Mouse (Mus musculus) mature B cell (primary cell): ENCODE results near the gene Dip2b.

ENCODE experiments used
- in situ Hi-C: fragments of 300-500 bp; cut with MboI; formaldehyde crosslinking; loops from 2 replicates; pipeline ENCODE4 v1.14.3; 2019

The Dip2b gene

DNA sequence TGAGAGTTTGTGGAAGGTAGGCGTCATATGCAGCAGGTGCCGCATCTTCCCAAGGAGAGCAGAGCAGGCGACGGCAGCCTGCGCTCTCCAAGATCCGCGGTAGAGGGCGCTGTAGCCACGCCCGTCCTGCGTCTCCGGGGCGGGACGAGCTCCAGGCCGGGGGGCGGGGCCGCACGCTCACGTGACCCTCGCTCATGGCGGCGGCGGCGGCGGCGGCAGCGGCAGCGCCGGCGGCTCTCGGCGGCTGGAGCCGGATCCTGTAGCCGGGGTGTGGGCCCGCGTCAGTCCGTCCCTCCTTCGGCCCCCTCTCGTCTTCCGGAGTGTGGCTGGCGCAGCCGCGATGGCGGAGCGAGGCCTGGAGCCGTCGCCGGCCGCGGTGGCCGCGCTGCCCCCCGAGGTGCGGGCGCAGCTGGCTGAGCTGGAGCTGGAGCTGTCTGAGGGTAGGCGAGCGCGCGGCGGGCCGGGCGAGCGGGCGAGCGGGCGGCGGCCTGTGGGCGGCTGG, at the start of gene Dip2b:
Gene Dip2b (plus strand): TSS at position 195 of the 502 bp plus-strand sequence.
- in situ Hi-C loops, result loop anchor here (5.0 kb wide), 1 partner anchor 89 kb away; no protein-coding TSS in a partner anchor

GRCm38 (mm10) chr15:99993100-99993499, 45.4 kb upstream of the Dip2b start:
- in situ Hi-C loops, result no loop called here

DNA sequence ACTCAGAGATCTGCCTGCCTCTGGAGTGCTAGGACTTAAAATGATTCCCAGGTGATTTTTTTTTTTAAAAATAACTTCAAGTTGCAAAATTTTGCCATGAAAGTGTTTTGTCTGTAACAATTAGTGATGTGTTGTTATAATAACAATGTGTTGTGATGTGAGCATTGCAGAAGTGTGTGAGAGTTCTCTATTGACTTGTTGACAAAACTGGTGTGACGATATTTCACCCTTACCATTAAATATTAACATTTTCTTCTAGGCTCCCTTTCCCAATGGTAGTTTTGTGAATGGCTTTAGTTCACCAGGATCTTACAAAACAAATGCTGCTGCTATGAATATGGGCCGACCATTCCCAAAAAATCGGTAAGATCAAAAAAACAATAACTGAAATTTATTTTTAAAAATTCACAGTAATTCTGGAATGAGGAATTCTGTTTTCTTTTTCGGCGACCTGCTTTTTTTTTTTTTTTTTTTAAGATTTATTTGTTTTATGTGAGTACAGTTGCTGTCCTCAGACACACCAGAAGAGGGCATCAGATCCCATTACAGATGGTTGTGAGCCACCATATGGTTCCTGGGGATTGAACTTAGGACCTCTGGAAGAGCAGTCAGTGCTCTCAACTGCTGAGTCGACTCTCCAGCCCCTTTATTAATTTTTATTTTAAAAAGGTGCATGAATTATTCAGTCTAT, 41.2 kb upstream of the Dip2b start:
- in situ Hi-C loops, result no loop called here

DNA sequence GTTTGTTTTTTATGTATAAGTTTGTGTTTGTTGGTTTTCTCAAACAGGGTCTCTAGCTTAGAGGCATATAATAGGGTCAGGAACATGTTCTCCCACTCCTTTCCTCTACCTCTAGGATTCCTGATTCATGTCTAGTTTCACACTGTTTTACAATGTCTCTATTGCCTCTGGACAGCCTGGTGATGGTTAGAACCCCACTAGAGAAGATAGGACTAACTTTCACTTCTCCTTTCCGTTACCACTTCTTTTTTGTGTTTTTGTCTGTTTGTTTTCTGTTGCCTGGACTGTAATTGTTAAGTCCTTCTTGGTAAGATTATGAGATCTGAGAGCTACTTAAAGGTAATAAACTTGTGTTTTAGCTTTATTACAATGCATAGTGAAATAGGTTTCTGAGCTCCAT, 39.1 kb upstream of the Dip2b start:
- in situ Hi-C loops, result no loop called here

- in situ Hi-C loops, result no loop called here
Observed at GRCm38 (mm10) chr15:100004677-100005273, 33.7 kb upstream of the Dip2b start.

- in situ Hi-C loops, result no loop called here
Observed at GRCm38 (mm10) chr15:100006180-100006579, 32.3 kb upstream of the Dip2b start.

- in situ Hi-C loops, result no loop called here
Observed at GRCm38 (mm10) chr15:100018280-100018899, 20.1 kb upstream of the Dip2b start.

- in situ Hi-C loops, result no loop called here
Observed at GRCm38 (mm10) chr15:100021175-100021574, 17.3 kb upstream of the Dip2b start.

DNA sequence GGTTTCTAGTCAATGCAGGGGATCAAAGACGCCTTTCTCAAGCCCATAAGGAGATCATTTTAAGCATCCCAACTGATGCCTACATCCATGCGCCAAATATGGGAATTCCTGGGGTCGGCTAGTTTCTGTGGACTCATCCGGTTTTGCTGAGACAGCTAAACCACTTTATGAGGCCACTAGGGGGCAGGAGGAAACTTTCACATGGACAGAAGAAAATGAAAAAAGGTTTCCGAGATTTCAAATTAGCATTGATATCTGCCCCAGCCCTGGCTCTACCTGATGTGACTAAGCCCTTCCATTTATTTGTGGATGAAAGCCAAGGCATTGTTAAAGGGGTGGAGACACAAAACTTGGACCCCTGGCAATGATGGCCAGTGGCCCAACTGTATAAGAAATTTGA, 15.5 kb upstream of the Dip2b start:
- in situ Hi-C loops, result no loop called here

DNA sequence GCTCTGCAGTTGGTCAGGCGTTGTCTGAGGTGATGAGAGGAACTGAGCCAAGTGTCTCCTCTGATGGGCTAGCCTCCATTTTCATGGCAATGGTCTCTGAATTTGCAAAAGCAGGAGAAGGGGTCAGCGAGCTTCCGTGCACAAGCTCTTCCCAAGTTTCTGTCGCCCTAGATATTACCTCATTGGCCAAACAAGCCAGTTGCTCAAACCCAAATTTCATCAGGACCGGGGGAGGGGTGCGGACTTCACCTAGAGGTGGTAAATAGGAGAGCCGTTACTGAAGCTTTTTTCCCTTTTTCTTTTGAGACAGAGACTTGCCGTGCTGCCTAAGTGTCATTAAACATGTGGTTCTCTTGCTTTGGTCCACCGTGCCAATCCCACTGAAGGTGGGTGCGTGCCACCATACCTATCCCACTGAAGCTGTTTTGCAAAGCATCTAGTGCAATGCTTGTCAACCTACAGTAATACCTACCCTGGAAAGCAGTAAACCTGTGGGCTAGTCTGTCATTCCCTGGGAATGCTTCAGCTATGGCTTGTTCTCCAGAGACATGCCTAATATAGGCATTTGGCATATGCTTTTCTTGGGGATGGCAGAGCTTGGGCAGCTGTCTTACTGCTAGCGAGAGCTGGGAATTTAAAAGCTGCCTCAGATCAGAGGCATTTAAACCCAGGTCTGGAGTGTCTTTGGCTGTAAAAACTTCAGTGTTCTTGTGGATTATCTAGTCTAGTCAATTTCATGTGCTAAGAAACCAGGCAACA, 13.2 kb upstream of the Dip2b start:
- in situ Hi-C loops, result no loop called here

DNA sequence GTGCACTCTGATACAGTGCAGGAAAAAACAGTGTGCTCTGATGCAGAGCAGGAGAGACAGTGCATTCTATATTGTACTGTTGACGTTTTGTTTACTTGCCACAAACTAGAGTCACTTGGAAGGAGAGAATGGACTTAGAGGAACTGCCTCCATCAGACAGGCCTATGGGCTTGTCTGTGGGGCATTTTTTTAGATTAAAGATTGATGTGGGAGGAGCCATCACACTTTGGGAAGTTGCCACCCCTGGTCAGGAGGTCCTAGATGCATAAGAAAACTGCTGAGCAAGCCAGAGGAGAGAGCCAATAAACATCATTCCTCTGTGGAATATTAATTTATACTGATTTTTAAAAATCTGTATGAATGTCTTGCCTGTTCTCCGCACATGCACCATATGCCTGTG, 10.3 kb upstream of the Dip2b start:
- in situ Hi-C loops, result no loop called here

DNA sequence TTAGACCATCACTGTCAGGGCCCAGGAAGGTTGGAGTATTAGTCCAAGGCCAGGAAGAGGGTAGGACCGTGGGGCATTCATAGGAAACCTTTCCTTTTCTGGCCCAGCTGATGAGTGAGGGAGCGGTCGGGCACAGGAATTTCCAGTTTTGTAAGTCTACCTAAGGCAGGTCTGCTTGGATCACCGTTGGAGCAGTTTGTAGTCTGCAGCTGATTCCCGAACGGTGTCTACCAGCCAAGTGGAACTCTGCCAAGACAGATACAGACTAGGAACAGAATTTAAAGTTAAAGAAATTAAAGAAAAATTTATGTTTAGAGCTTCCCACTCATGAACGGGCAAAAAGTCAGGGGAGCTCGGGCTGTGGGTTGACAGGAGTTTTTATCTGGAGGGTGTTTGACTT, 9.0 kb upstream of the Dip2b start:
- in situ Hi-C loops, result no loop called here

- in situ Hi-C loops, result no loop called here
Observed at GRCm38 (mm10) chr15:100029900-100030299, 8.6 kb upstream of the Dip2b start.

DNA sequence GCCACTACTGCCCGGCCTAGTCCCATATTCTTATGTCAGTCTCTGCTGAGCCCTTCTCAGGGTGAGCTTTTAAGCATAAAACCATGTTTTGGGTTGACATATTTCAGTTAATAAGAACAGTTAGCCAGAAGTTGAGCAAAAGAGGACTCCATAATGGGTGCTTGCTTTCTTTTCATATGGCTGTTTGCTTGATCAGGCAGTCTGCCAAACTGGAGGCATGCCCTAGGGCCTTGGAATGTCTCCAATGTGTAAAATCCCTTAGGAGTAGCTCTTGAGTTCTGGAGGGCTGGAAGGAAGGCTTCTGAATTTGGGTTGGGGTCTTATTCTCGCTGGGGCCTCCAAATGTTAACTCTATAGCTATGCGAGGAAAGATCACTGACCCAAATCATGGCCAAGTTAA, 5.9 kb upstream of the Dip2b start:
- in situ Hi-C loops, result no loop called here

GRCm38 (mm10) chr15:100039001-100039701, 687 bp downstream of the Dip2b start:
- in situ Hi-C loops, result loop anchor here (5.0 kb wide), 1 partner anchor 88 kb away; no protein-coding TSS in a partner anchor

DNA sequence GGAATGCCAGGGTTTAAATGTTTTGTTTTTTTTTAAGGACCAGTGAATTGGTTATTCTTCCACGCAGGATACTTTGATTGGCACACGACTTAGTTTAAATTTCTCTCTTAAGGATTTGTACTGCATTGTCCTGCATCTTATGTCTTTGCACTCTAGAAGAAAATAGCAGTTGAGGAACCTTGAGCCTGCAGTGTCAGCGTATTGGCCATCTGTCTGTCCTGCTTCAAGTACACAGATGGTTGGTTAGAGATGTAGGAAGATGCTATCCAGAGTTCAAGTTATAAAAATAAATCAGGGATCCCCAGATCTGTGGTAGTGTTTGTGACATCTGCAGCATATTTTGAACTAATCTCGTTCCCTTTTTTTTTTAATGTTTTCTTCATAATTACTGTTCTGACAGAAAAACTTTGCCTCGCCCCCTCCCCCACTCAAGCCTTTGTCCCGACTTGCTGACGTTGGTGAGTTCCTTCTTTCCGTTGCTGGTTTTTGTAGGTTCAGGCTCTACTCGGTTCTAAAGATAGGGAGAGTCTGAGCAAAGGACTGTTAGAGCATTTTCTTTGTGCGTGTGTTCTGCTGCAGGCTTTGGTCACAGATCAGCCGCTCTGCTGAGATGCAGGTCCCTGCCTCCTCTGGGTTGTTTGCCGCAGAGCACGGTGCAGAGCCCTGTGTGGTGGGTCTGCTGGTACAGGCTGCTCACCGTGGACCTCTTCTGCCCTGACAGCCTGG, 2.2 kb downstream of the Dip2b start:
- in situ Hi-C loops, result no loop called here

GRCm38 (mm10) chr15:100041267-100042047, 3.0 kb downstream of the Dip2b start:
- in situ Hi-C loops, result no loop called here

DNA sequence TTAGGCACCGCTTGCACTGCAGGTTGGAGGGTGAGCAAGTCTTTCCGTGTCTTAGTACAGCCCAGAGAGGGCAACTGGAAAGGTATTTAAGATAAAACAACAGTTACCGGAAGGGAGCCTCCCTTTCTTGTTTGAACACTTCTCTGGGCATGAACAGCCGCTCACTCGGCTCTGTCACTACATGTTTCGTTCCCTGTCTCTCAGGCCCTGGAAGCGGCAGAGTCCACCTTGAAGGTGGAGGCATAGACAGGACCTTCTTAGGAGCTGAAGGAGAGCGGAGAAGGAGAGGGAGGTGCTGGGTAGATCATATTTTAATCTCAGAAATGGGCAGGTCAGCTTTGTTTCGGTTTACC, 3.6 kb downstream of the Dip2b start:
- in situ Hi-C loops, result no loop called here

DNA sequence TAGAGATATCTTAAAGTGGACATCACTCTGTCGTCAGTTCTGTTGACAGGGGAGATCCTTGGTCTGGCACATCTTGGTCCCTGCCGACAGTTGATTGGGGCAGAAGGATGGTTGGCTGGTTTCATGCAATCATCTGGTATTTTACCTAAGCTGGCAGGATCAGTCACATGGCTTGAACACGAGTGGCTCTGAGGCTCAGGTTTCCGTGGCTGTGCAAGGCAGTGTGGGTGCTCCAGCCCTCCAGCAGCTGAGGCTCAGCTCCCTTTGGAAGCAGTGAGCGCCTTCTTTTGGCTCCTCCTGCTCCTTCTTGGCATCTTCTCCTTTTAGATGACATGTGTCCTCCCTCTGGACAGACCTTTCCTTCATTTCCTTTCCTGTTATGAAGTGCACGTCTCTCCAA, 7.1 kb downstream of the Dip2b start:
- in situ Hi-C loops, result no loop called here

GRCm38 (mm10) chr15:100049496-100050087, 11.1 kb downstream of the Dip2b start:
- in situ Hi-C loops, result no loop called here
